Mouse (Mus musculus): ENCODE data around the gene Traf3ip2.

- TF ChIP-seq CTCF (IDR thresholded peaks at IDR 0.05; ENCODE audit: borderline replicate concordance, insufficient read depth, low read length) (no peak), POLR2A (IDR thresholded peaks at IDR 0.05; ENCODE audit: low read depth, low read length) (no peak)
Measured at GRCm38 (mm10) chr10:39572050-39572671, 40.6 kb upstream of the Traf3ip2 start.

All from embryonic fibroblast, embryonic 13.5 days (primary cell).